Comparison of ENCODE assay signal across 20 mouse cellular contexts in the genomic region with DNA sequence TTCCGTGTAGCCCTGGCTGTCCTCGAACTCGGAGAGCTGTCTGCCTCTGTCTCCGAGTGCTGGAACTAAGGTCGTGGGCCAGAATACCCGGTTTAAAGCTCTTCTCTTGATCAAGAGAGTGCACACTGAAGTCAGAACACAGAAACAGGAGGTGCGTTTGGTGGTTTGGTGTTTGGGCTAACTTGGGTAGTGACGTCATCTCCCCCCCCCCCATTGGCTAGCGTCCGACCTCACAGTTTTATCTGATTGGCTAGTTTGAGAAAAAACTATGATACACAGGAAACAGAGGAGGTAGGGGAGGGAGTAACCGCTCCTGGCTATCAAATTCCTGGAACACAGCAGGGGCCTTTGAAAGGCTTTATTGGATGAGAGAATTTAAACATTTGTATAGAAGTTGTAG.
DNase-seq lines count a peak whose midpoint lies in the region; ATAC-seq lines count a peak whose summit lies in the region.
"Had no signal": no experiment of that assay in that cellular context is flagged by ENCODE, and none has a peak within 500 bp of the region (broad histone marks: within the 10 kb centered on the region; RNA-seq: fewer than 3 reads in every experiment).

No protein-coding gene starts in this region.

- H3K27ac ChIP-seq in limb, embryonic 10.5 days = no peak overlapping the region
- H3K27ac ChIP-seq: embryonic facial prominence, embryonic 10.5 days; forebrain, embryonic 13.5 days; heart, adult 2 months; hindbrain, embryonic 15.5 days had no signal

- peak; percentile 49 for ATAC-seq in CD4-positive, CD25-positive, alpha-beta regulatory T cell, adult 4 months
- ATAC-seq: forebrain, embryonic 13.5 days; forebrain, postnatal 0 days; Patski had no signal

- peak; percentile 71 for DNase-seq in CD4-positive helper T cell, adult 2 months (ENCODE audit: low read depth, low spot score)
- DNase-seq in R1 (ENCODE audit: low read depth, low spot score) = peak; percentile 73
- DNase-seq in induced T-regulatory cell, adult 2 months (ENCODE audit: low read depth) = peak; percentile 89
- no peak for DNase-seq in limb, embryonic 10.5 days (ENCODE audit: low spot score)
- DNase-seq in kidney, adult 18-20 months = no peak
- no peak for DNase-seq in retina, postnatal 1 day
- DNase-seq in left cerebral cortex, postnatal 14 days (ENCODE audit: low spot score in 2 of 2) = no peak
- DNase-seq: adrenal gland, postnatal 14 days; cerebellum, adult 11-12 months; cerebellum, adult 9-10 months; cerebellum, postnatal 25 days; forebrain, postnatal 0 days; heart, adult 2 months; kidney, adult 11 months had no signal

- intact Hi-C loops in left cerebral cortex, postnatal 14 days (cut with DNase I) = no loop called here

- no peak overlapping the region for H3K4me3 ChIP-seq in limb, embryonic 10.5 days
- H3K4me3 ChIP-seq: embryonic facial prominence, embryonic 10.5 days; forebrain, embryonic 13.5 days; heart, adult 2 months; heart, embryonic 12.5 days; hindbrain, embryonic 15.5 days had no signal

- no peaks in the 10 kb centered on the region for H3K9me3 ChIP-seq in limb, embryonic 10.5 days (replicated peaks)
- H3K9me3 ChIP-seq: embryonic facial prominence, embryonic 10.5 days; forebrain, embryonic 13.5 days; heart, embryonic 12.5 days; hindbrain, embryonic 15.5 days had no signal

- no peaks in the 10 kb centered on the region for H3K27me3 ChIP-seq in limb, embryonic 10.5 days (ENCODE audit: low read depth, poor library complexity, severe bottlenecking)
- H3K27me3 ChIP-seq: forebrain, embryonic 13.5 days; heart, embryonic 12.5 days; hindbrain, embryonic 15.5 days; Patski had no signal

- H3K4me1 ChIP-seq in limb, embryonic 10.5 days = peaks cover 36% of the 10 kb centered on the region
- H3K4me1 ChIP-seq: forebrain, embryonic 13.5 days; hindbrain, embryonic 15.5 days had no signal

- 87% methylated on average over 11 of the region's 11 CpGs for WGBS in limb, embryonic 10.5 days

- no peaks in the 10 kb centered on the region for H3K36me3 ChIP-seq in limb, embryonic 10.5 days
- H3K36me3 ChIP-seq: embryonic facial prominence, embryonic 10.5 days; heart, embryonic 12.5 days; hindbrain, embryonic 15.5 days had no signal

Comparison
In these comparisons a context has a peak if more than half of its experiments do, and no peak if none do; other contexts are left out.
1. DNase-seq: peak in CD4-positive helper T cell, adult 2 months (single experiment), R1 (single experiment) and induced T-regulatory cell, adult 2 months (single experiment); none in limb, embryonic 10.5 days (single experiment), kidney, adult 18-20 months (single experiment), retina, postnatal 1 day (single experiment) and left cerebral cortex, postnatal 14 days (0 of 2).